Mouse (Mus musculus): Measurements from ENCODE around the gene Thegl. TPM values are rescaled to one million over a fixed set of nuclear protein-coding genes. Genes with fewer than 3 reads are reported as not detected.

Gene Thegl
- polyA plus RNA-seq, 1 experiment from 2014 or later, result 0.72 TPM

DNA sequence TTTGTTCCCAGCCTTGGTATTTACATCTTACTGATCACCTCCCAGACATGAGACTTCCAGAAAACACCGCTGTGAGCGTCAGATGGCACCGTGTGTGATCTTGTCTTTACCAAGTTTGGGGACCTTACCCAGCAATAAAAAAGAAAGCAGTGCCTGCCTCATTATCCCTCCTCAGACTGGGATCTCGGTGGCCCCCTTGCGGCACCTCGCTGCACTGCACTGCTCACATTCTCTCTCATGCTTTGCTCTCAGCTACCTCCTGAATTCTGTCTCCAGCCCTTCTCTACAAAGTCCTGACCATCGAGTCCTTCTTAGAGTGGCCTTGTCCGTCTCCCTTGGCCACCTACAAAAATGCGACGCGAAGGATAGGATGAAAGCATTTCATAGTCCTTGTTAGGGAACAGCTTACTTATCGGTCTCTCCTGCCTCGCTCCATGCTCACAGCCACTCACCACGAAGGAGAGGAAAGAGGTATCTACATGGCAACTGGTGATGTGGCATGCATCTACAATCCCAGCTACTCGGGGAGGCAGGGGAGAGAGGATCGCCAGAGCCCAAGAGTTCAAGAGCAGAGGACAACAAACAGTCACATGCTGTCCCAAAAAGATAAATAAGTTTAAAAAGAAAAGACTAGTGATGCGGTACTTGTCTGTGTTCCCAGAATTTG is 45.7 kb downstream of the Thegl start:
- H3K27ac ChIP-seq, result no peak overlapping the region
- WGBS, result 34% methylated on average over 17 of the region's 17 CpGs
- no peak overlapping the region for H3K4me2 ChIP-seq (replicated peaks)
- peak; percentile 65; the same call in 1 of the 2 replicates for ATAC-seq
- no peak overlapping the region for H3K9ac ChIP-seq
- H3K9me3 ChIP-seq, result no peaks in the 10 kb centered on the region
- H3K36me3 ChIP-seq, result no peaks in the 10 kb centered on the region
- H3K27me3 ChIP-seq (replicated peaks), result no peaks in the 10 kb centered on the region
- no peaks in the 10 kb centered on the region for H3K4me1 ChIP-seq (replicated peaks)
- no peak overlapping the region; the same call in 1 of the 2 replicates for H3K4me3 ChIP-seq (replicated peaks)

DNA sequence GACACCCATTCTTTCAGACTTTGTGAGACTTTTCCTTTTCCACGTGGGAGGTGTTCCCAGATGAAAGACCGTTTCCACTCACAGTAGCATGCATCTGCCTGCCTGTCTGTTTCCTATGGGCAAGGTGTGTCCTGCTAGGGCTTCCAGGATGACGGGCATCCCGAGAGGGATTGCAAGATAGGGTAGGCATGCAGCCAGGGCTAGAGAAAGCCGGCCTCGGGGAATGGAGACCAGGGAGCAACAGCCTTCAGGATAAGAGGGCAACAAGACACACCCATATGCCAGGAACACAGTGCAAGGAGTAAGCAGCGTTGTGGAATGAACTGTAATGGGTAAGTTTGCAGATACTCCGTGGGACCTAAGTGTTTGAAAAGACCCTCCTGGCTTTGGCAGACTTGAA is 51.5 kb downstream of the Thegl start:
- Histone ChIP-seq H3K4me2 (replicated peaks) (no peak overlapping the region), H3K4me1 (replicated peaks) (no peaks in the 10 kb centered on the region), H3K36me3 (no peaks in the 10 kb centered on the region), H3K9me3 (no peaks in the 10 kb centered on the region), H3K9ac (no peak overlapping the region), H3K27me3 (replicated peaks) (no peaks in the 10 kb centered on the region), H3K4me3 (replicated peaks) (no peak overlapping the region), H3K27ac (no peak overlapping the region)
- ATAC-seq, result no peak
- WGBS, result 79% methylated on average over 8 of the region's 8 CpGs

DNA sequence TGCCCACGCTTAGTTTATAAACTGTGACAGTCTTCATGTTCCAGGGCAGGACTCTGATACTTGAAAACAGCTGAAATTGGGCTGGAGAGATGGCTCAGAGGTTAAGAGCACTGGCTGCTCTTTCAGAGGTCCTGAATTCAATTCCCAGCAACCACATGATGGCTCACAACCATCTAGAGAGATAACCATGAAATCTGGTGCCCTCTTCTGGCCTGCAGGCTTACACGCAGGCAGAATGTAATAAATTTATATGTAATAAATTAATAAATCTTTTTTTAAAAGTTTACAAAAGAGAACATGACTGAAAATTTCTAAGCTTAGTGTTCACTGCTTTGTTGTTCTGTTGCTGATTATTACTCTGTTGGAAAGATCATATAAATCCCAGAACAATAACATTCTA is 55.2 kb downstream of the Thegl start:
- H3K27ac ChIP-seq, result no peak overlapping the region
- no peak for ATAC-seq
- H3K27me3 ChIP-seq (replicated peaks), result no peaks in the 10 kb centered on the region
- H3K4me2 ChIP-seq (replicated peaks), result no peak overlapping the region
- no peak overlapping the region for H3K4me3 ChIP-seq (replicated peaks)
- H3K36me3 ChIP-seq, result no peaks in the 10 kb centered on the region
- H3K9me3 ChIP-seq, result no peaks in the 10 kb centered on the region
- no peak overlapping the region for H3K9ac ChIP-seq
- WGBS, result 81% methylated on average over 2 of the region's 2 CpGs
- no peaks in the 10 kb centered on the region for H3K4me1 ChIP-seq (replicated peaks)

DNA sequence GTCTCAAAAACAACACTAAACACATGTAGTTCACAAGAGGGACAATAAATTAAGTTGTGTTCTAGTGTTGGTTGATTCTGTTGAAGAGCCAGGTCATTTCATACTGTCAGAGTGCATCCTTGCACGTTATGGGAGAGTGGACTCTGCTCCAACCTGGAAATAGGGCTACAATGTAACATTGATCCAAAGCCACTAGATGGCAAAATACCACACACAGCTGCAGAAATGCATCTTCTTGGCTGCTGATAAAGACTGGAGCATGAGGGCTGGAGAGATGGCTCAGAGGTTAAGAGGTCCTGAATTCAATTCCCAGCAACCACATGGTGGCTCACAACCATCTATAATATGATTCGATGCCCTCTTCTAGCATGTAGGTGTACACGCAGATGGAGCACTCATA is 55.8 kb downstream of the Thegl start:
- Histone ChIP-seq H3K4me2 (replicated peaks) (no peak overlapping the region), H3K9ac (no peak overlapping the region), H3K4me1 (replicated peaks) (no peaks in the 10 kb centered on the region), H3K27me3 (replicated peaks) (no peaks in the 10 kb centered on the region), H3K4me3 (replicated peaks) (no peak overlapping the region), H3K36me3 (no peaks in the 10 kb centered on the region), H3K9me3 (no peaks in the 10 kb centered on the region), H3K27ac (no peak overlapping the region)
- ATAC-seq, result no peak
- WGBS, result 76% methylated on average over 3 of the region's 3 CpGs

DNA sequence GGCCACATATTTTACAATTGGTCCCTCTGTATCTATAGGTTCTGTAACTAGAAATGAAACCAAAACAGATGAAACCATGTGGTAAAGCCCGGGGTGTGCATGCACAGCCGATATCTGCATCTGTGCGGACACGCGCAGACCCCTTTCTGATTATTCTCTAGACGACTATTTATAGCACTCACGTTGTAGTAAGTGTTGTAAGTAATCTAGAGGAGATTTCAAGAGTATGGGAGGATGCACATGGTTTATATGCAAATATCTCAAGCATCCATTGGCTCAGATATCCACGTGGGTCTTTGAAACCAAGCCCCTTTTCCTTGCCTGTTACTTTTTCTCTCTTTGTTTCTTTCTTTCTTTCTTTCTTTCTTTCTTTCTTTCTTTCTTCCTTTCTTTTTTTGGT is 58.0 kb downstream of the Thegl start:
- Histone ChIP-seq H3K27ac (no peak overlapping the region), H3K9ac (no peak overlapping the region), H3K36me3 (no peaks in the 10 kb centered on the region), H3K4me2 (replicated peaks) (no peak overlapping the region), H3K4me1 (replicated peaks) (no peaks in the 10 kb centered on the region), H3K27me3 (replicated peaks) (no peaks in the 10 kb centered on the region), H3K4me3 (replicated peaks) (no peak overlapping the region), H3K9me3 (no peaks in the 10 kb centered on the region)
- 80% methylated on average over 8 of the region's 8 CpGs for WGBS
- no peak for ATAC-seq

DNA sequence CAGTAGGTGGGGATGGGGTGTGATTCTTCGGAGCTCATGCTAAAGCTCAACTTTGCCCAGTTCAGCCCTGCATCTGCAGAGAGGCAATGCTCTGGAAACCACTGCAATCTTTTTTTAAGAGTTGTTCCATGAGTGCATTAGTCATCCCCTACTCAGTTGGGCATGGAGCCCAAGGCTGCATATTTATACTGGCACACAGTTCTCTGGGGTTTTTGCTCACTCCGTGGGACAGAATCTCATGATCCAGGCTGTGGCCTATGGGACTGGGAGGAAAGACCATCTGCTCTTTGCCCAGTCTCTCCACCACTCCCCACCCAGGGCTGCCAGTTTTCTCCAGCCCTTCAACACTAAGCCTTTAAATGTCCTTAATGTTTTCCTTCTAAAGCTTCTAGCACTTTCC is 59.1 kb downstream of the Thegl start:
- Histone ChIP-seq H3K9ac (no peak overlapping the region), H3K27me3 (replicated peaks) (no peaks in the 10 kb centered on the region), H3K4me2 (replicated peaks) (no peak overlapping the region), H3K9me3 (no peaks in the 10 kb centered on the region), H3K36me3 (no peaks in the 10 kb centered on the region), H3K4me1 (replicated peaks) (no peaks in the 10 kb centered on the region), H3K27ac (no peak overlapping the region), H3K4me3 (replicated peaks) (no peak overlapping the region)
- ATAC-seq, result no peak
- 68% methylated on average over 2 of the region's 2 CpGs for WGBS

DNA sequence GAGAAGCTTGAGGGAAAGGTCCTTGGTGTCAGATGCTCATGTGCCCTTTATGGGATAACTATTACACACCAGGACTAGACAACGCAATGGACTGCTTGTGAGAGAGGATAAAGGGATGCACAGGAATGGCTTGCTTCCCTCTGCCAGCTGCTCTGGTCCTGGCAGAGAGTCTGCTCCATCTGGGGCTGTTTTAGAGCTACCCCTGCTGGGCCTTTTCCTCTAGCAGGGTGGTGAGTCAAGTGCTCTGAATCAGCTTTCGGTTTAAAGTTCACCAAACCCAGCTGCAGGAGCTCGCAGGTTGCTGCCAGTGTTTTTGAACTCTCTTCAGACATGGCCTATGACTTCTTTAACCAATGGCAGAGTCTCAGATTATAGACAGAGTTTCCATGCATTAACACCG is 60.1 kb downstream of the Thegl start:
- H3K4me1 ChIP-seq (replicated peaks), result no peaks in the 10 kb centered on the region
- no peaks in the 10 kb centered on the region for H3K27me3 ChIP-seq (replicated peaks)
- WGBS, result 90% methylated on average over 4 of the region's 4 CpGs
- H3K27ac ChIP-seq, result no peak overlapping the region
- ATAC-seq, result no peak
- H3K9me3 ChIP-seq, result no peaks in the 10 kb centered on the region
- no peaks in the 10 kb centered on the region for H3K36me3 ChIP-seq
- H3K4me2 ChIP-seq (replicated peaks), result no peak overlapping the region
- H3K4me3 ChIP-seq (replicated peaks), result no peak overlapping the region
- H3K9ac ChIP-seq, result no peak overlapping the region

DNA sequence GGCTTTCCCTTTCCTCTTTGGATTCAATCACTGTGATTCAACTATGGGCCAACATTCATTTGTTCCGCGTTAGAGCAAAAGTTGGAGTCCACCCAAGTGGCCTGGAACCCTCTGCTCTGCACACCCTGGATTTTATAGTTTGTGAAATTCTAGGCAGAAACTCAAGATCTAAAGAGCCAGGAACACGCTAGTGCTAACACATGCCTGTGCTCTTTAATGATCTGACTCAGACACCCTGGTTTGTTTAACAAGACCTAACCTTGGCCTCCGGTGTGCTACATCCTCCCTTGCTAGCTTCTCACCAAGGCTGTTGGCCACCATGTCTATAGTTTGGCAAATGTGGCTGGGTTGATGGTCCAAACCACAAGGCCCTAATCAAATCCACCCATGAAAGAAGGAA is 64.9 kb downstream of the Thegl start:
- Histone ChIP-seq H3K4me2 (replicated peaks) (no peak overlapping the region), H3K27ac (no peak overlapping the region), H3K4me3 (replicated peaks) (no peak overlapping the region), H3K9me3 (no peaks in the 10 kb centered on the region), H3K9ac (no peak overlapping the region), H3K36me3 (no peaks in the 10 kb centered on the region), H3K27me3 (replicated peaks) (no peaks in the 10 kb centered on the region), H3K4me1 (replicated peaks) (no peaks in the 10 kb centered on the region)
- 85% methylated on average over 4 of the region's 4 CpGs for WGBS
- ATAC-seq, result no peak

DNA sequence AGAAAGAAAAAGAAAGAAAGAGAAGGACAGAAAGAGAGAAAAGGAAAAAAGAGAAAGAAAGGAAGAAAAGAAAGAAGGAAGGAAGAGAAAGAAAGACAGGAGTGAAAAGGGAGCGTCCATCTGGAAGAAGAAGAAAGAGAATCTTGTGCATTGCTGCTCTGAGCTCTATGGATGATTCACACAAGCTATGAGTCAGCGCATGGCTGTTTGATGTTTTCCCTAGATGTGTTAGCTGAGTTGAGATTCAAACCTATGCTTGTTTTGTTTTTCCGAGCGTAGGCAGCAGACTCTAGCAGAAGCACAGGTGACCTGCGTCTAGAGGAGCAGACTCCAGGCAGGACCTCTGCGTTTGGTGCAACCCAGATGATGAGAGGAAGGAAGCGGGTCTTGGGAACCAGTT is 66.9 kb downstream of the Thegl start:
- no peak for ATAC-seq
- 78% methylated on average over 7 of the region's 7 CpGs for WGBS
- H3K27ac ChIP-seq, result no peak overlapping the region

DNA sequence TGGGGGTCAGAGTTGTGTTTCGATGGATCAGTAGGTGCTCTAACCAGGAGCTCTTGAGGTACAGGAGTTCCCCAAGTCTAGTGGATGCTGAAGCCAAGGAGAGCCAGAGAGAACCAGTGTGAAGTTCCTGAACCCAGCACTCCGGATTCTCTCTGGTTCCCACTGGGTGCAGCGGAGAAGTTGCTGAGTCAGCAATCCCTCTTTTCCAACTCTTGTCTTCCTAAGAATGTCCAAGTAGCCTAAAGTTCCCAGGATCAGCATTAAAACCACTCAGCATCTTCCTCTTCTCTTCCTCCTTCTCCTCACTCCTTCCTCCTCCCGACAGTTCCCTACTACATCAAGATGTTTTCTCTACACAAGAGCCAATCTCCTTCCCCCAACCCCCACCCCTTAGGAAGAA is 68.6 kb downstream of the Thegl start:
- no peaks in the 10 kb centered on the region for H3K27me3 ChIP-seq (replicated peaks)

More for the DNA sequence above, 66.9 kb downstream of the Thegl start:
- H3K4me2 ChIP-seq (replicated peaks), result no peak overlapping the region
- no peak overlapping the region for H3K4me3 ChIP-seq (replicated peaks)
- no peaks in the 10 kb centered on the region for H3K9me3 ChIP-seq
- no peaks in the 10 kb centered on the region for H3K27me3 ChIP-seq (replicated peaks)
- no peaks in the 10 kb centered on the region for H3K36me3 ChIP-seq
- no peak overlapping the region for H3K9ac ChIP-seq
- H3K4me1 ChIP-seq (replicated peaks), result no peaks in the 10 kb centered on the region

DNA sequence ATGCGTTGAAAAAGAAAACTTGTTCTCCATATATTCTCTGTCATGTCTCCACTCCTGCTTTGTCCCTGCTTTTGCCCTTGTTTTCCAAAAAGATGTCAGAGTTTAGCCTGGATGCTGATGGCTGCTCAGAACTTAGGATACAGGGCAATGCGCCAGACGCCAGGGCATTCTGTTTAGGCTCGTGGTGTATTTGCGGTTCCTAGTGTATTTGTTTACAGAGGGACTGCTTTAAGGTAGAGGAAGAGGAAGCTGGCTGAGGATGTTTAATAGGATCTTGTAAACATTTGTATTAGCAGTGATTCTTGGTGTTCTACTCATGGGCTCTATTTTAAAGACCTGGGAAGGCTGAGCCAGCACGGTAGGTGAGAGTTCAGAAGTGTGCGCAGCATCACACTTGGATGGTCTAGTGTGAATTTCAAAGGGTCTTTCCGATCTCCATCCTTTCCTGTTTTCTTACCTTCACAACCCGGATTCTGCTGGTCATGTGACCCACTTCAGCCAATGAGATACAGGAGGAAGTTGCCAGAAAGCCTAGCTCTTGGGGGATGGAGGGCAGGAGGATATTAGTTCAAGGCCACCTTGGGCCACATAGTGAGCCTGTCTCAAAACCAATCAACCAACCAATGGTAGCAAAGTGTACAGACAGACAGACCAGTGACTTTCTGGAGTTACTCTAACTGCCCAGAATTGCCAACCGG is 70.1 kb downstream of the Thegl start:
- ATAC-seq, result no peak
- no peak overlapping the region for H3K27ac ChIP-seq
- 61% methylated on average over 10 of the region's 10 CpGs for WGBS

More for the DNA sequence above, 68.6 kb downstream of the Thegl start:
- Histone ChIP-seq H3K4me3 (replicated peaks) (no peak overlapping the region), H3K36me3 (no peaks in the 10 kb centered on the region), H3K27ac (no peak overlapping the region), H3K9ac (no peak overlapping the region), H3K4me2 (replicated peaks) (no peak overlapping the region), H3K4me1 (replicated peaks) (no peaks in the 10 kb centered on the region), H3K9me3 (no peaks in the 10 kb centered on the region)
- WGBS, result 94% methylated on average over 4 of the region's 4 CpGs
- ATAC-seq, result no peak

DNA sequence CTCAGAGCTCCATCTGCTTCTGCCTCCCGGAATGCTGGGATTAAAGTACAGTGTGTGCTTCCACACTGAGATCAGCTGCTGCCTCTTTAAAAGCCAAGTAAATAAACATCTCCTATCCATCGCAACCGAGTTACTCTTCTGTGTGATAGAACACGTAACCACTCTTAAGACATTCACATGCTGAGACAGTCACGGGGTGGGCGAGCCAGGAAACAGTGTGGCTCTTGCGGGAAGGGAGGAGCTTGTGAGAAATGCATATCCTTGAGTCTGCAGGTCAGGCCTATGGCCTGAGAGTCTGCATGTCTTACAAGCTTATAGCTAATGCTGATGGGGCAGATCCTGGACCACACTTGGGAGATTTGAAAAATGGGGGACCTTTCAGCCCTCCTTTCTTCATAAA is 70.7 kb downstream of the Thegl start:
- Histone ChIP-seq H3K4me1 (replicated peaks) (no peaks in the 10 kb centered on the region), H3K27me3 (replicated peaks) (no peaks in the 10 kb centered on the region), H3K9me3 (no peaks in the 10 kb centered on the region), H3K4me2 (replicated peaks) (no peak overlapping the region), H3K36me3 (no peaks in the 10 kb centered on the region), H3K4me3 (replicated peaks) (no peak overlapping the region), H3K9ac (no peak overlapping the region), H3K27ac (no peak overlapping the region)
- WGBS, result 77% methylated on average over 7 of the region's 7 CpGs
- no peak for ATAC-seq

More for the DNA sequence above, 70.1 kb downstream of the Thegl start:
- no peaks in the 10 kb centered on the region for H3K9me3 ChIP-seq
- no peak overlapping the region for H3K4me3 ChIP-seq (replicated peaks)
- no peak overlapping the region for H3K4me2 ChIP-seq (replicated peaks)
- no peaks in the 10 kb centered on the region for H3K27me3 ChIP-seq (replicated peaks)
- no peaks in the 10 kb centered on the region for H3K36me3 ChIP-seq
- no peaks in the 10 kb centered on the region for H3K4me1 ChIP-seq (replicated peaks)
- no peak overlapping the region for H3K9ac ChIP-seq

DNA sequence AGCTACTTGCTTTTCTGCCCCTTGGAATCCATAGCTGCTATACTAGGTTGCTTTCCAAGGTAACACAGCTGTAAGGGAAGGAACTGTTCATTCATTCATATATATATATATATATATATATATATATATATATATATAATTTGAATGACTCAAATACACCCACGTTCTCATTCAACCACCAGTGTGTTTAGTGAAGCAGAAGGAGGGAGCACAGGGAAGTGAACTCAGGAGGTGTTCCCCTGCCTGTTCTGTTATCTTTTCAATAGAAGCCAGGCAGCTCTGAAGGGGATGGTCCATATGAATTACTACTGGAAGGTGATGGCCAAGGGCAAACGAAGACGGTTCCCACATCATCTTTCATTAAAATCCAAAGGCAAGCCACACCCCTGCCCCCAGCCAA is 71.3 kb downstream of the Thegl start:
- WGBS, result 83% methylated on average over 3 of the region's 3 CpGs

More for the DNA sequence above, 71.3 kb downstream of the Thegl start:
- H3K4me3 ChIP-seq (replicated peaks), result no peak overlapping the region
- H3K4me1 ChIP-seq (replicated peaks), result no peaks in the 10 kb centered on the region
- no peaks in the 10 kb centered on the region for H3K36me3 ChIP-seq
- no peaks in the 10 kb centered on the region for H3K9me3 ChIP-seq
- ATAC-seq, result no peak
- H3K27me3 ChIP-seq (replicated peaks), result no peaks in the 10 kb centered on the region
- H3K27ac ChIP-seq, result no peak overlapping the region
- H3K9ac ChIP-seq, result no peak overlapping the region
- no peak overlapping the region for H3K4me2 ChIP-seq (replicated peaks)
